Mouse (Mus musculus): Measurements from ENCODE around the gene Sema5a. TPM values are rescaled to one million over a fixed set of nuclear protein-coding genes. Genes with fewer than 3 reads are reported as not detected.

The Sema5a gene
- polyA plus RNA-seq, 1 experiment from 2014 or later, result 6.5 TPM

- H3K27ac ChIP-seq, result no peak overlapping the region
- H3K36me3 ChIP-seq, result no peaks in the 10 kb centered on the region
- no peaks in the 10 kb centered on the region for H3K4me1 ChIP-seq (replicated peaks)
- H3K27me3 ChIP-seq, result no peaks in the 10 kb centered on the region
- H3K9ac ChIP-seq, result no peak overlapping the region
- no peak overlapping the region for H3K4me3 ChIP-seq
- 85% methylated on average over 6 of the region's 6 CpGs for WGBS
- ATAC-seq (replicated peaks; ENCODE audit: insufficient number of reproducible peaks, insufficient read depth, low FRiP score, low read depth), result no peak
- H3K4me2 ChIP-seq, result no peak overlapping the region
- no peaks in the 10 kb centered on the region for H3K9me3 ChIP-seq (replicated peaks)
Measured at GRCm38 (mm10) chr15:32370914-32371313, 126.3 kb downstream of the Sema5a start.

DNA sequence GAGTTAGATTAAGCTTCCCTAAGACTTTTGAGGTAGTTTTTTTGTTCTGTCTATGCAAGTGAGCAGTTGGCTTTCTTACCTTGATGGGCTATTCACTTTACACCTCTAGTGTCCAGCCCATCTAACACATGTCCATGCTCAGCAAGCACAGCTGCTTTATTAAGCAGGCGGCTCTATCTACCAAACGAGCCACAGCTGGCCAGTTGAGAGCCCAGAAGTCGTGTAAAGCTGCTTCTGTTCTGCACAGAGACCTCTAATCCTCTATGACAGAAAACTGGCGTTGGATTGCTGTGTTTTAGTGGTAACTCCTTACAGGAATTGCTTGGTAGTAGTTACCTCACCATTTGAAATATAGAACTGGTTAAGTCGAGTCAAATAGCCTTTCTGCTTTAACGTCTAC is 126.8 kb downstream of the Sema5a start:
- no peak overlapping the region for H3K4me2 ChIP-seq
- no peak overlapping the region for H3K4me3 ChIP-seq
- H3K27ac ChIP-seq, result no peak overlapping the region
- ATAC-seq (replicated peaks; ENCODE audit: insufficient number of reproducible peaks, insufficient read depth, low FRiP score, low read depth), result no peak
- no peaks in the 10 kb centered on the region for H3K36me3 ChIP-seq
- H3K9ac ChIP-seq, result no peak overlapping the region
- WGBS, result 64% methylated on average over 6 of the region's 6 CpGs
- no peaks in the 10 kb centered on the region for H3K4me1 ChIP-seq (replicated peaks)
- no peaks in the 10 kb centered on the region for H3K27me3 ChIP-seq
- H3K9me3 ChIP-seq (replicated peaks), result no peaks in the 10 kb centered on the region

DNA sequence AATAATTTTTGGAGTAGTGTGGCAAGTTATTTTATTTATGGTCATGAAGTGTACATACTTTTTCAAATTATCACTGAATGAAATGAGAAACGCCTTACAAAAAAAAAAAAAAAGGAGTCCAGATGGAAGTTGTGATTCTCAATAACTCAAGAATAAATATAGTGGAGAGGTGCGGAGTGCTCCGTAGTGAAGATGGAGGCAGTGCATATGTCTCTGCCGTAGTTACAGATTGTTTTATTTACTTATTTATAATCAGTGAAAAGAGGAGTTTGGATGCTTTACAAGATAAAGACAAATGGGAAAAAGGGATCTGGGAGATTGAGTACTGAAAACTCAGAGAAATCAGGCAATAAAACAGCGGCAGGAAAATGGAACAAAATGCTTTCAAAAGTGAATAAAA is 131.7 kb downstream of the Sema5a start:
- no peak overlapping the region for H3K4me3 ChIP-seq
- no peaks in the 10 kb centered on the region for H3K4me1 ChIP-seq (replicated peaks)
- H3K36me3 ChIP-seq, result no peaks in the 10 kb centered on the region
- no peak for ATAC-seq (replicated peaks; ENCODE audit: insufficient number of reproducible peaks, insufficient read depth, low FRiP score, low read depth)
- H3K9ac ChIP-seq, result no peak overlapping the region
- no peaks in the 10 kb centered on the region for H3K27me3 ChIP-seq
- H3K27ac ChIP-seq, result no peak overlapping the region
- H3K4me2 ChIP-seq, result no peak overlapping the region
- no peaks in the 10 kb centered on the region for H3K9me3 ChIP-seq (replicated peaks)
- 88% methylated on average over 5 of the region's 5 CpGs for WGBS

DNA sequence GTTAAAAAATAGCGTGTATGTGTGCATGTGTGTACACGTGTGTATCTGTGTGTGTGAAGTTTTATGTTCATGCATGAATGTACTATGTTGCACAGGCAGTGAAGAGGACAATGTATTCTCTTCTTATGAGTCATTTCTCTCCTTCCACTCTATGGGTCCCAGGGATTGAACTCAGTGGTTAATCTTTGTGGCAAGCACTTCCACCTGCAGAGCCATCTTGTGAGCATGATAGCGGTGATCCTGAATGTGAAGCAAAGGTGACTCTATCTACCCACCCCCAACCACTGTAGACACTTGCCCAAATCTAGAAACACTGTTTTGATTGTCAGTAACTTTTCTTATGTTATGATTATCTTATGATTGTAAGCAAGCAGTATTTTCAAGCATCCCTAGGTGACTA is 133.2 kb downstream of the Sema5a start:
- no peaks in the 10 kb centered on the region for H3K36me3 ChIP-seq
- no peak overlapping the region for H3K27ac ChIP-seq
- H3K9ac ChIP-seq, result no peak overlapping the region
- H3K27me3 ChIP-seq, result no peaks in the 10 kb centered on the region
- no peak overlapping the region for H3K4me3 ChIP-seq
- 89% methylated on average over 3 of the region's 3 CpGs for WGBS
- H3K4me1 ChIP-seq (replicated peaks), result no peaks in the 10 kb centered on the region
- H3K4me2 ChIP-seq, result no peak overlapping the region
- no peaks in the 10 kb centered on the region for H3K9me3 ChIP-seq (replicated peaks)
- no peak for ATAC-seq (replicated peaks; ENCODE audit: insufficient number of reproducible peaks, insufficient read depth, low FRiP score, low read depth)

DNA sequence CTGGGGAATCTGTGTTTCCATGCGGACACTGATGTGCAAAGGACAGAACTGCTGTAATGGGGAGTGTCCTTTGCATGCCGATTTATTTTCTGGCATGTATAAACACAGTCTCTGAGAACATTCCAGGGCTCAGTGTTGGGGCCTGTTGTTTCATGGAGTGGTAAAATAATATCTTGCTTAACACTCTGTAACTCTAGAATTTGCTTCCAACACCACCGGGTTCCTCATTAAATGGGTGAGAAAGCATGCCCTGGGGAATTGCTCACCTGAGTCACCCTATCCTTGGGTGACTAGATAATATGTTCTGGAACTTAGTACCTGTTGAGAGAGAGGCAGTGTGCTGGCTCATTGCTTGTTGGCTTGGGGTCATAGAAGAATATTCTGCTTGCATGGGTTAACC is 135.7 kb downstream of the Sema5a start:
- Histone ChIP-seq H3K4me2 (no peak overlapping the region), H3K9ac (no peak overlapping the region), H3K36me3 (no peaks in the 10 kb centered on the region), H3K27me3 (no peaks in the 10 kb centered on the region), H3K4me3 (no peak overlapping the region), H3K9me3 (replicated peaks) (no peaks in the 10 kb centered on the region), H3K4me1 (replicated peaks) (no peaks in the 10 kb centered on the region), H3K27ac (no peak overlapping the region)
- no peak for ATAC-seq (replicated peaks; ENCODE audit: insufficient number of reproducible peaks, insufficient read depth, low FRiP score, low read depth)
- WGBS, result 79% methylated on average over 3 of the region's 3 CpGs

DNA sequence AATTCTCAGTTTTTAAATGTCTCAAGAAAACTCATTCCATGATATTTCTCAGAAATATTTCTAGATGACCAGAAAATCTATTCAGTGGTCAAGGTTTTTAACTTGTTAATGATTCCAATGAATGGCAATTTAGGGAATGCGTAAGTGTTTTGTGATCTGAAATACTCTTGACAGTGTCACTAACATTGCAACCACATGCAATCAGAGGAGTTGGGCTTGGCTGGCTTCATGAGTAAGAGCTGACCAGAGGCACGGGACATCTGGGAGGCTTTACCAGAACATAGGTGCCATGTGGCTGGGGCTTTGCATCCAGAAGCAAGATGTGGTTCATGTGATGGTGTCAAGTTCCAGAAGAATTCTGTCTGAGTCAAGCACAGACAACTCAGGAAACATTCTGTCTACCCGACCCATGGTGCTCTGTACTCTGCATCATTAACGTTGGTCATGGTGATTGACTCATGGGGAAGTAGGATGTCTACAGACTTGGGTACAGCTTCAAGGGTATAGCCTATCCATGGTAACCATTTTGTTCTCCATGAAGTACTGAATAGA is 138.4 kb downstream of the Sema5a start:
- Histone ChIP-seq H3K4me3 (no peak overlapping the region), H3K9ac (no peak overlapping the region), H3K27me3 (no peaks in the 10 kb centered on the region), H3K9me3 (replicated peaks) (no peaks in the 10 kb centered on the region), H3K27ac (no peak overlapping the region), H3K4me1 (replicated peaks) (no peaks in the 10 kb centered on the region), H3K36me3 (no peaks in the 10 kb centered on the region), H3K4me2 (no peak overlapping the region)
- 85% methylated on average over 4 of the region's 4 CpGs for WGBS
- no peak for ATAC-seq (replicated peaks; ENCODE audit: insufficient number of reproducible peaks, insufficient read depth, low FRiP score, low read depth)

DNA sequence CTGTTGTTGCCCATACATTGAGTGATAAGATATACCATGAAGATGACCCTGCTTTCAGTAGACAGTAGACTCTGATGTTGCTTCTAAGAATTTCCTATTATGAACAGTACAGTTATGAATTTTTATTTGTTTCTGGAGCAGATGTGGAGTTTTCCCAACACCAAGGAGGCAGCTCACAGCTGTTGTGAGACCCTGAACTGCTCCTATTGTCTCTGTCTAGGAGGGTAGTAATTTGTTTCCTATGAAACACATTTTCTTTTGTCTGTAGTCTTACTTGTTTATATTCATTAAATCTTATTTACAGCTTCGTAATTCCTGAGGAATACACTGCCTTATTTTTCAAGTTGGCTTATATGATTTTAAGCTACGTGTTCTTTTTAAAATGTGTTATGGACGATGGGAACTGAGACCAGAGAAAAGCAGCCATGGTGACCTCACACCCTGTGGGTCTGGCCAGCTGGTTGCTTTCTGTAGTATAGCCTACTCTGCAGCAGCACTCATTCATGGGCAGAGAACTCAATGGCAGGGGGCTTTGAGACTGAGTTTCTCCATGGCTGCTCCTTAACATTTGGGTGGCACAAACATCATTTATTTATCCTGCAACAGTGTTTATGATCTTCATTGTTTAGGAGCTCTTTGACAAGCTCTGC is 151.8 kb downstream of the Sema5a start:
- ATAC-seq (replicated peaks; ENCODE audit: insufficient number of reproducible peaks, insufficient read depth, low FRiP score, low read depth), result no peak

GRCm38 (mm10) chr15:32397064-32397463 is 152.5 kb downstream of the Sema5a start:
- 78% methylated on average over 3 of the region's 3 CpGs for WGBS
- ATAC-seq (replicated peaks; ENCODE audit: insufficient number of reproducible peaks, insufficient read depth, low FRiP score, low read depth), result no peak

More for the DNA sequence above, 151.8 kb downstream of the Sema5a start:
- H3K4me1 ChIP-seq (replicated peaks), result no peaks in the 10 kb centered on the region
- WGBS, result 87% methylated on average over 3 of the region's 3 CpGs
- H3K27ac ChIP-seq, result no peak overlapping the region
- H3K9me3 ChIP-seq (replicated peaks), result no peaks in the 10 kb centered on the region
- no peak overlapping the region for H3K4me3 ChIP-seq
- H3K27me3 ChIP-seq, result no peaks in the 10 kb centered on the region
- H3K36me3 ChIP-seq, result no peaks in the 10 kb centered on the region
- no peak overlapping the region for H3K9ac ChIP-seq
- no peak overlapping the region for H3K4me2 ChIP-seq

DNA sequence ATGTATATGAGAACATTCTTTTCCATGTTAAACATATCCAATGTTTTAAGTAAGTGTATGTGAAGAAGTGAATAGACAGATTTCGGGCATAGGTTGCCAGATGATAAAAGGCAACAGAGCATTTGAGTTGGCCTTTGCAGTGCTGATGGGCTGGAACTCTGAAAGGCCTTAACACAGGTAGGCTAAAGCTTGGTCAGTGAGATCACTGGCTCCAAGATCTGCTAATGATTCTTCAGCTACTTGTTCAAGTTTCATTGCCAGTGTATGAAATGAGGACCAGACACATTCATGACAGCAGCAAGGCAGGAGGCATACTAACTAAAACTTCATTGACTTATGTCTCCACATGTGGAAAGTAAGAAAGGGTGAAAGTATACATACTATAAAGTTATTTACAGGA is 154.1 kb downstream of the Sema5a start:
- ATAC-seq (replicated peaks; ENCODE audit: insufficient number of reproducible peaks, insufficient read depth, low FRiP score, low read depth), result no peak
- Histone ChIP-seq H3K27ac (no peak overlapping the region), H3K4me1 (replicated peaks) (peaks cover 6% of the 10 kb centered on the region), H3K4me3 (no peak overlapping the region), H3K9me3 (replicated peaks) (no peaks in the 10 kb centered on the region), H3K36me3 (no peaks in the 10 kb centered on the region), H3K9ac (no peak overlapping the region), H3K27me3 (no peaks in the 10 kb centered on the region), H3K4me2 (no peak overlapping the region)
- WGBS, result 82% methylated on average over 1 of the region's 1 CpGs

More at GRCm38 (mm10) chr15:32397064-32397463, 152.5 kb downstream of the Sema5a start:
- no peak overlapping the region for H3K4me3 ChIP-seq
- no peak overlapping the region for H3K4me2 ChIP-seq
- H3K27ac ChIP-seq, result no peak overlapping the region
- no peaks in the 10 kb centered on the region for H3K9me3 ChIP-seq (replicated peaks)
- no peaks in the 10 kb centered on the region for H3K4me1 ChIP-seq (replicated peaks)
- H3K27me3 ChIP-seq, result no peaks in the 10 kb centered on the region
- no peaks in the 10 kb centered on the region for H3K36me3 ChIP-seq
- no peak overlapping the region for H3K9ac ChIP-seq

GRCm38 (mm10) chr15:32401909-32402527 is 157.4 kb downstream of the Sema5a start:
- Histone ChIP-seq H3K4me3 (no peak overlapping the region), H3K9me3 (replicated peaks) (no peaks in the 10 kb centered on the region), H3K9ac (no peak overlapping the region), H3K27ac (no peak overlapping the region), H3K4me1 (replicated peaks) (peaks cover 6% of the 10 kb centered on the region), H3K36me3 (no peaks in the 10 kb centered on the region), H3K4me2 (no peak overlapping the region), H3K27me3 (no peaks in the 10 kb centered on the region)
- no peak for ATAC-seq (replicated peaks; ENCODE audit: insufficient number of reproducible peaks, insufficient read depth, low FRiP score, low read depth)
- 51% methylated on average over 5 of the region's 5 CpGs for WGBS

DNA sequence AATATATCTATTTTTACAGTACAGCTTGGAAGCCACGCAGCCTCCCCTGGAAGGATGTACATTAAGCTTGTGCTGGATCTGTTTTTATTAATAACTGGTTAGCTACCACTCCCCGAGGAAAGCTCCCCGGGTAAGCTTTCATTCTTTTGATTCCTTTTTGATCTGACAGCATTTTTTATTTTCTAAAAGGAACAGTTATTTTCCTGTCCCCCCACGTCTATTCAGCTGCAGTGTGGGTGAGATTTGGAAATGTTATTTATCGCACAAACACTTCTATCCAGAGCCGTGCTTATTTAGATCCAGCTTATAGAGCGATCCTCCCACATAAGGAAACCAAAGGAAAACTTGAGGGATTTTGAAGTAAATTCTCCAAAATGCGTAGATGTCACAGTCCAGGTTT is 158.7 kb downstream of the Sema5a start:
- no peaks in the 10 kb centered on the region for H3K36me3 ChIP-seq
- WGBS, result 73% methylated on average over 8 of the region's 8 CpGs
- H3K9ac ChIP-seq, result no peak overlapping the region
- H3K4me3 ChIP-seq, result no peak overlapping the region
- no peak for ATAC-seq (replicated peaks; ENCODE audit: insufficient number of reproducible peaks, insufficient read depth, low FRiP score, low read depth)
- no peaks in the 10 kb centered on the region for H3K9me3 ChIP-seq (replicated peaks)
- H3K27me3 ChIP-seq, result no peaks in the 10 kb centered on the region
- peaks cover 6% of the 10 kb centered on the region for H3K4me1 ChIP-seq (replicated peaks)
- no peak overlapping the region for H3K27ac ChIP-seq
- H3K4me2 ChIP-seq, result no peak overlapping the region

- WGBS, result 81% methylated on average over 2 of the region's 2 CpGs
- Histone ChIP-seq H3K4me2 (no peak overlapping the region), H3K9ac (no peak overlapping the region), H3K4me1 (replicated peaks) (peaks cover 6% of the 10 kb centered on the region), H3K9me3 (replicated peaks) (no peaks in the 10 kb centered on the region), H3K27me3 (no peaks in the 10 kb centered on the region), H3K36me3 (no peaks in the 10 kb centered on the region), H3K4me3 (no peak overlapping the region), H3K27ac (no peak overlapping the region)
- ATAC-seq (replicated peaks; ENCODE audit: insufficient number of reproducible peaks, insufficient read depth, low FRiP score, low read depth), result no peak
Measured at GRCm38 (mm10) chr15:32406436-32406835, 161.8 kb downstream of the Sema5a start.

Data from heart, embryonic 15.5 days (tissue).